In genomic region chr5:143410841-143411395, GRCm38 (mm10) we compare ENCODE assay signal across 21 mouse cellular contexts. TPM values are rescaled to one million over a fixed set of nuclear protein-coding genes. Genes with fewer than 3 reads are reported as not detected.
DNase-seq lines count a peak whose midpoint lies in the region; ATAC-seq and TF ChIP-seq lines count a peak whose summit lies in the region.
"Had no signal": no experiment of that assay in that cellular context is flagged by ENCODE, and none has a peak within 500 bp of the region (broad histone marks: within the 10 kb centered on the region; RNA-seq: fewer than 3 reads in every experiment).

No protein-coding gene starts in this region.

- no peaks in the 10 kb centered on the region for H3K9me3 ChIP-seq in liver, postnatal 0 days (ENCODE audit: low read length)
- H3K9me3 ChIP-seq in liver, embryonic 11.5 days (ENCODE audit: control insufficient read depth, low read length): peaks cover 2% of the 10 kb centered on the region; the same call in 1 of the 2 replicates
- H3K9me3 ChIP-seq: forebrain, embryonic 10.5 days; heart, embryonic 15.5 days; limb, embryonic 10.5 days had no signal

- ATAC-seq in liver, postnatal 0 days: peak; percentile 53; the same call in 1 of the 2 replicates
- ATAC-seq in liver, embryonic 11.5 days (replicated peaks; ENCODE audit: low FRiP score): no peak
- ATAC-seq: forebrain, postnatal 0 days had no signal

- H3K9ac ChIP-seq in liver, postnatal 0 days (replicated peaks): 0 out of 2 replicates have a peak overlapping the region, but pooled peaks have one; percentile 16
- no peak overlapping the region for H3K9ac ChIP-seq in liver, embryonic 11.5 days (ENCODE audit: low read depth, low read length)
- H3K9ac ChIP-seq: forebrain, postnatal 0 days; heart, embryonic 15.5 days had no signal

- no peak for TF ChIP-seq CTCF in liver, postnatal 0 days (IDR thresholded peaks at IDR 0.05; ENCODE audit: low read depth)

- peak; percentile 16 for DNase-seq in kidney, postnatal 14 days
- DNase-seq in kidney, adult 9 months: no peak
- DNase-seq in liver, postnatal 0 days: no peak
- no peak for DNase-seq in liver, embryonic 11.5 days (ENCODE audit: low spot score)
- DNase-seq in right cerebral cortex, postnatal 25 days: peak; percentile 14
- no peak for DNase-seq in right cerebral cortex, postnatal 10 days (ENCODE audit: low spot score in 2 of 2)
- peak; percentile 59 for DNase-seq in telencephalon, adult 2 months (ENCODE audit: low read depth, low spot score)
- no peak for DNase-seq in thymus, postnatal 36 days
- DNase-seq: B cell, adult 2 months; cerebellum, adult 8-10 months; forebrain, postnatal 0 days; gastrocnemius, postnatal 36 days; heart, postnatal 4 days; kidney, adult 11 months; liver, embryonic 13.5 days; thymus, postnatal 25 days had no signal

- TF ChIP-seq EP300 in liver, postnatal 0 days (IDR thresholded peaks at IDR 0.05; ENCODE audit: low read depth): no peak

- 79% methylated on average over 4 of the region's 4 CpGs for WGBS in liver, postnatal 0 days (ENCODE audit: insufficient replicate concordance)
- WGBS in liver, embryonic 11.5 days: 89% methylated on average over 4 of the region's 4 CpGs

- H3K27ac ChIP-seq in liver, postnatal 0 days (ENCODE audit: low read depth): no peak overlapping the region
- no peak overlapping the region for H3K27ac ChIP-seq in liver, embryonic 11.5 days (ENCODE audit: low read depth, low read length)
- H3K27ac ChIP-seq: forebrain, embryonic 10.5 days; heart, embryonic 15.5 days; kidney, postnatal 0 days; limb, embryonic 10.5 days; liver, embryonic 13.5 days had no signal

- peaks cover 49% of the 10 kb centered on the region for H3K36me3 ChIP-seq in liver, postnatal 0 days (replicated peaks; ENCODE audit: insufficient read depth, low read length)
- H3K36me3 ChIP-seq in liver, embryonic 11.5 days (ENCODE audit: control insufficient read depth, insufficient read depth, low read length): peaks cover 38% of the 10 kb centered on the region

- H3K27me3 ChIP-seq in liver, postnatal 0 days (ENCODE audit: insufficient read depth, low read length): no peaks in the 10 kb centered on the region
- H3K27me3 ChIP-seq in liver, embryonic 11.5 days (replicated peaks; ENCODE audit: control insufficient read depth, insufficient read depth, low read length): no peaks in the 10 kb centered on the region
- H3K27me3 ChIP-seq: heart, embryonic 15.5 days; liver, embryonic 13.5 days had no signal

- no peak overlapping the region for H3K4me2 ChIP-seq in liver, postnatal 0 days (ENCODE audit: low read depth, low read length)
- H3K4me2 ChIP-seq in liver, embryonic 11.5 days: no peak overlapping the region
- H3K4me2 ChIP-seq: heart, embryonic 15.5 days; liver, embryonic 13.5 days had no signal

- H3K4me3 ChIP-seq in liver, postnatal 0 days (ENCODE audit: low read depth, low read length): no peak overlapping the region
- H3K4me3 ChIP-seq in liver, embryonic 11.5 days (ENCODE audit: low read depth, low read length): no peak overlapping the region
- H3K4me3 ChIP-seq: forebrain, embryonic 10.5 days; heart, embryonic 15.5 days; limb, embryonic 10.5 days; liver, embryonic 13.5 days had no signal

- peaks cover 38% of the 10 kb centered on the region for H3K4me1 ChIP-seq in liver, postnatal 0 days (ENCODE audit: insufficient read depth)
- H3K4me1 ChIP-seq in liver, embryonic 11.5 days (replicated peaks; ENCODE audit: control insufficient read depth, insufficient read depth, low read length): peaks cover 23% of the 10 kb centered on the region
- H3K4me1 ChIP-seq: limb, embryonic 10.5 days had no signal

RNA-seq across cellular contexts. Expression of gene Kdelr2, which starts 7.3 kb away (rescaled TPM):
- polyA plus RNA-seq in liver, postnatal 0 days (2015; fragmentation: Nextera tagmentation; extraction: Ambion mirVana): 146 and 160 TPM in 2 replicates
- polyA plus RNA-seq in liver, embryonic 11.5 days (2014; fragmentation: Nextera tagmentation; extraction: Ambion mirVana): 233 and 236 TPM in 2 replicates

RNA-seq across cellular contexts. Expression of gene Daglb, which starts 53.5 kb away (rescaled TPM):
- polyA plus RNA-seq in liver, postnatal 0 days (2015; fragmentation: Nextera tagmentation; extraction: Ambion mirVana): 4.8 and 5.6 TPM in 2 replicates
- polyA plus RNA-seq in liver, embryonic 11.5 days (2014; fragmentation: Nextera tagmentation; extraction: Ambion mirVana): 13.7 and 14.9 TPM in 2 replicates

RNA-seq across cellular contexts. Expression of gene Grid2ip, which starts 53.8 kb away (rescaled TPM):
- not detected in 2 replicates for polyA plus RNA-seq in liver, postnatal 0 days (2015; fragmentation: Nextera tagmentation; extraction: Ambion mirVana)
- 0.12 and 0.31 TPM in 2 replicates for polyA plus RNA-seq in liver, embryonic 11.5 days (2014; fragmentation: Nextera tagmentation; extraction: Ambion mirVana)
- polyA plus RNA-seq: heart, embryonic 15.5 days; liver, embryonic 13.5 days; neural tube, embryonic 11.5 days had no signal

Comparison
In these comparisons a context has a peak if more than half of its experiments do, and no peak if none do; other contexts are left out.
1. DNase-seq: peak in kidney, postnatal 14 days (single experiment), right cerebral cortex, postnatal 25 days (single experiment) and telencephalon, adult 2 months (single experiment); none in kidney, adult 9 months (single experiment), liver, postnatal 0 days (single experiment), liver, embryonic 11.5 days (single experiment), right cerebral cortex, postnatal 10 days (0 of 2) and thymus, postnatal 36 days (0 of 2).